Mouse (Mus musculus): Measurements from ENCODE around the gene Cpeb3. TPM values are rescaled to one million over a fixed set of nuclear protein-coding genes. Genes with fewer than 3 reads are reported as not detected.

Cpeb3 gene
- polyA plus RNA-seq, 1 experiment from 2014 or later = 2.0 TPM

DNA sequence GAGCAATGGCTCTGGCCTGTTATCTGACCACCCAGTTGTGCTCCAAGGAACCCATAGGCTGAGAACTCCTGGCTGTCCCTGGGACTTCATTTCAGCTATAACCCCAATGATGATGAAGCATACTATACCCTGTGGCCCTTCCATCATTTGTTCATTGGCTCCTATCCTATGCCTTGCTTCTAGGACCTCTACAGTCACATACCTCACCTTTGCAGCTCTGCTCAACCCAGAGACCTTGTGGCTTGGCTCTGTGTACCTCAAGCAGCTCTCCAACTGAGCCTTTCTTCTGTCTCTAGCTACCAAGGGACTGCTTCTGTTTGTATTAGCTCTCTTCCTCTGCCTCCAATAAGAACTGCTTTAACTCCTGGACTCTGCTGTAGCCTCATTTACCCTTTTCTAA, 83.4 kb downstream of the Cpeb3 start:
- H3K9ac ChIP-seq (ENCODE audit: low read depth, low read length) = no peak overlapping the region
- no peak overlapping the region for H3K27ac ChIP-seq (ENCODE audit: low read depth, low read length)
- no peaks in the 10 kb centered on the region for H3K9me3 ChIP-seq (ENCODE audit: control insufficient read depth, low read length)
- no peaks in the 10 kb centered on the region for H3K4me1 ChIP-seq (replicated peaks; ENCODE audit: control insufficient read depth, insufficient read depth, low read length)
- no peak overlapping the region for H3K4me3 ChIP-seq (ENCODE audit: low read depth, low read length)
- DNase-seq (ENCODE audit: low spot score) = no peak
- no peak for ATAC-seq (replicated peaks; ENCODE audit: low FRiP score)
- no peaks in the 10 kb centered on the region for H3K36me3 ChIP-seq (ENCODE audit: control insufficient read depth, insufficient read depth, low read length)
- no peaks in the 10 kb centered on the region for H3K27me3 ChIP-seq (replicated peaks; ENCODE audit: control insufficient read depth, insufficient read depth, low read length)
- no peak overlapping the region for H3K4me2 ChIP-seq

DNA sequence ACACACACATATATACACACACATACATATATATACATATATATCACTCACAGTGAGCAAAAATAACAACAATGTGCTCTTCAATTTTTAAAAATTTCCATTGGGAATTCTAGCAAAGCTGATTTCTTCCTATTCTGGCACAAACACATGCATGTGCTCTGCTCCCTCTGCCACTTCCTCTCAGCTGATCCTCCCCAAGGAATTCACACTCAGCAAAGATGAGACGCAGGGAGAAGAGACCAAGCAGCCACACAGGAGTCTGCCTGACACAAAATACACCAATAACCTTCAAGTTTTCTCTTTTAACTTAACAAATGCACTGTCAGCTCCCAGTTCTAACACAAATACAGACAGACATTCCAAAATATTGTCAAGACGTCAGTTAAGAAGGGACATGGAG, 89.1 kb downstream of the Cpeb3 start:
- Histone ChIP-seq H3K36me3 (ENCODE audit: control insufficient read depth, insufficient read depth, low read length) (no peaks in the 10 kb centered on the region), H3K9ac (ENCODE audit: low read depth, low read length) (no peak overlapping the region), H3K4me2 (no peak overlapping the region), H3K4me1 (replicated peaks; ENCODE audit: control insufficient read depth, insufficient read depth, low read length) (no peaks in the 10 kb centered on the region), H3K27me3 (replicated peaks; ENCODE audit: control insufficient read depth, insufficient read depth, low read length) (no peaks in the 10 kb centered on the region), H3K9me3 (ENCODE audit: control insufficient read depth, low read length) (no peaks in the 10 kb centered on the region), H3K4me3 (ENCODE audit: low read depth, low read length) (no peak overlapping the region), H3K27ac (ENCODE audit: low read depth, low read length) (no peak overlapping the region)
- DNase-seq (ENCODE audit: low spot score) (no peak), ATAC-seq (replicated peaks; ENCODE audit: low FRiP score) (no peak)
- 70% methylated on average over 2 of the region's 2 CpGs for WGBS

DNA sequence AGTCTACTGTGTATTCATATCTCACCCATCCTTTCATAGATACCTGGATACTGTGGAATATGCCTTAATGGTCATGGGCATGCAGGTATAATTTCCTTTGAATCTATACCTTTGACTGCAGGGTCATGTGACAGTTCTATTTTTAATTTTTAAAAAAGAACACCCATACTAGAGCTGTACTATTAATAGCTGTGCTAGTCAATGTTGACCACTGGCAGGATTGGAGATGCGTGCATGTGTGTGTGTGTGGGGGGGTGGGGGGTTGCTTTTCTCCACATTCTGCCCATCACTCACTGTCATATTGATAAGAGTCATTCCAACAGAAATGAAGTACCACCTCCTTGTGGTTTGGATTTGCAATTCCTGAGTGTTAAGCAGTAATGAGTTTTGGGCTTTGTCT, 92.6 kb downstream of the Cpeb3 start:
- Histone ChIP-seq H3K27me3 (replicated peaks; ENCODE audit: control insufficient read depth, insufficient read depth, low read length) (no peaks in the 10 kb centered on the region), H3K36me3 (ENCODE audit: control insufficient read depth, insufficient read depth, low read length) (no peaks in the 10 kb centered on the region), H3K9me3 (ENCODE audit: control insufficient read depth, low read length) (no peaks in the 10 kb centered on the region), H3K4me1 (replicated peaks; ENCODE audit: control insufficient read depth, insufficient read depth, low read length) (no peaks in the 10 kb centered on the region; the same call in 1 of the 2 replicates), H3K27ac (ENCODE audit: low read depth, low read length) (no peak overlapping the region), H3K4me2 (no peak overlapping the region), H3K9ac (ENCODE audit: low read depth, low read length) (no peak overlapping the region), H3K4me3 (ENCODE audit: low read depth, low read length) (no peak overlapping the region)
- DNase-seq (ENCODE audit: low spot score) (no peak), ATAC-seq (replicated peaks; ENCODE audit: low FRiP score) (no peak)
- WGBS = 83% methylated on average over 1 of the region's 1 CpGs

DNA sequence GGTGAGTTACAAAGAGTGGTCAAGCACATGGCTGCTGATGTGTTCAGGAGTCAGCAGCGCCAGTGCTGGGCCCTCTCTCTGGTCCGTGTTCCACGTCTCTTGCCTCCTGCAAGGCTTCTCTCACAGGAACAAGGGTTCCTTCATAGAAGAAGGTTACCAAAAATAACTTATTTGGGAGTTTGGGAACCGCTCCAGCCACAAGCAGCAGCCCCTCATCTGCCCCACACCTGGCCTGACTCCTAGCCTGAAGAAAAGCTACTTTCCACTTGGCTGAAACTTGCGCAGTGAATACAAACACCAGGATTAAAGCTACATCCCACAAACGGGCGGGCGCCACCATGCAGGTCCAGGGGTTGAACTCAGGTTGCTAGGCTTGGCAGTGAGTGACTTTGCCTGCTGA, 93.0 kb downstream of the Cpeb3 start:
- no peak overlapping the region for H3K4me3 ChIP-seq (ENCODE audit: low read depth, low read length)
- DNase-seq (ENCODE audit: low spot score) = no peak
- H3K4me1 ChIP-seq (replicated peaks; ENCODE audit: control insufficient read depth, insufficient read depth, low read length) = no peaks in the 10 kb centered on the region; the same call in 1 of the 2 replicates
- no peaks in the 10 kb centered on the region for H3K9me3 ChIP-seq (ENCODE audit: control insufficient read depth, low read length)
- ATAC-seq (replicated peaks; ENCODE audit: low FRiP score) = no peak
- no peaks in the 10 kb centered on the region for H3K27me3 ChIP-seq (replicated peaks; ENCODE audit: control insufficient read depth, insufficient read depth, low read length)
- H3K9ac ChIP-seq (ENCODE audit: low read depth, low read length) = no peak overlapping the region
- H3K36me3 ChIP-seq (ENCODE audit: control insufficient read depth, insufficient read depth, low read length) = no peaks in the 10 kb centered on the region
- 85% methylated on average over 8 of the region's 8 CpGs for WGBS
- no peak overlapping the region for H3K27ac ChIP-seq (ENCODE audit: low read depth, low read length)
- no peak overlapping the region for H3K4me2 ChIP-seq

DNA sequence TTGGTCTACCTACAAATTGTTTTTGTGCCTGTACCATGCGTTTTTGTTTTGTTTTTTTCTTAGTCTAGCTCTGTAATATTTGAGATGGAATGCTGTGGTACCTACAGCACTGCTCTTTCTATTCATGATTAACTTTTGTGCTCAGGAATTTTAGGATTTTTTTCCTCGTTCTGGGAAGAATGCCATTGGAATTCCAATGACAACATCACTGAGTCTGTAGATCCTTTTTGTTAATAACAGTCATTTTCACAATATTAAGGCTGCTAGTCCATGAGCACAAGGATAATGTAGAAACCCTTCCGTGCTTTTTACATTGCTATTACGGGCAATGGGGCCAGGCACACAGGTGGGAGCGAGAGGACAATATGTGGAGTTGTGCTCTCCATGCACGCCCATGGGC, 96.6 kb downstream of the Cpeb3 start:
- Histone ChIP-seq H3K27ac (ENCODE audit: low read depth, low read length) (no peak overlapping the region), H3K4me2 (no peak overlapping the region), H3K4me1 (replicated peaks; ENCODE audit: control insufficient read depth, insufficient read depth, low read length) (no peaks in the 10 kb centered on the region; the same call in 1 of the 2 replicates), H3K27me3 (replicated peaks; ENCODE audit: control insufficient read depth, insufficient read depth, low read length) (no peaks in the 10 kb centered on the region), H3K36me3 (ENCODE audit: control insufficient read depth, insufficient read depth, low read length) (no peaks in the 10 kb centered on the region), H3K4me3 (ENCODE audit: low read depth, low read length) (no peak overlapping the region), H3K9me3 (ENCODE audit: control insufficient read depth, low read length) (no peaks in the 10 kb centered on the region), H3K9ac (ENCODE audit: low read depth, low read length) (no peak overlapping the region)
- 88% methylated on average over 6 of the region's 6 CpGs for WGBS
- DNase-seq (ENCODE audit: low spot score) (no peak), ATAC-seq (replicated peaks; ENCODE audit: low FRiP score) (no peak)

DNA sequence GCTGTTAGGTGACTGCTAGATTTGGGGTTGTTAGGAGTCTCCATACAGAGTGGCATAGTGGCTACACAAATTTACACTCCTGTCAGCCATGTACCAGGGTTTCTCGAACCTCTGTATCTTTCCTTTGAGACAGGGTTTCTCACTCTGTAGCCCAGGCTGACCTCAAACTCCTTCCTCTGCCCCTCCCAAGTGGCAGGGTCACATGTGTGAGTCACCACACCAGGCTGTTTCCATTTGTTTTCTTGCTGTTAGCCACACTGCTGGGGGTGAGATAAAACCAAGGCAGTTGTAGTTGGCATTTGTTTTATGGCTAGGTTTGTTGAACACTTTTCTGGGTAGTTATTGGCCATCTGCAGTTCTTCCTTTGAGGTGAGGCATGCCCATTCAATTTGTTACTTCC, 97.9 kb downstream of the Cpeb3 start:
- H3K4me2 ChIP-seq = no peak overlapping the region
- H3K36me3 ChIP-seq (ENCODE audit: control insufficient read depth, insufficient read depth, low read length) = no peaks in the 10 kb centered on the region
- H3K27me3 ChIP-seq (replicated peaks; ENCODE audit: control insufficient read depth, insufficient read depth, low read length) = no peaks in the 10 kb centered on the region
- H3K9ac ChIP-seq (ENCODE audit: low read depth, low read length) = no peak overlapping the region
- H3K9me3 ChIP-seq (ENCODE audit: control insufficient read depth, low read length) = no peaks in the 10 kb centered on the region
- WGBS = 47% methylated on average over 1 of the region's 1 CpGs
- no peak for ATAC-seq (replicated peaks; ENCODE audit: low FRiP score)
- no peak overlapping the region for H3K27ac ChIP-seq (ENCODE audit: low read depth, low read length)
- no peak overlapping the region for H3K4me3 ChIP-seq (ENCODE audit: low read depth, low read length)
- DNase-seq (ENCODE audit: low spot score) = no peak
- H3K4me1 ChIP-seq (replicated peaks; ENCODE audit: control insufficient read depth, insufficient read depth, low read length) = no peaks in the 10 kb centered on the region; the same call in 1 of the 2 replicates

DNA sequence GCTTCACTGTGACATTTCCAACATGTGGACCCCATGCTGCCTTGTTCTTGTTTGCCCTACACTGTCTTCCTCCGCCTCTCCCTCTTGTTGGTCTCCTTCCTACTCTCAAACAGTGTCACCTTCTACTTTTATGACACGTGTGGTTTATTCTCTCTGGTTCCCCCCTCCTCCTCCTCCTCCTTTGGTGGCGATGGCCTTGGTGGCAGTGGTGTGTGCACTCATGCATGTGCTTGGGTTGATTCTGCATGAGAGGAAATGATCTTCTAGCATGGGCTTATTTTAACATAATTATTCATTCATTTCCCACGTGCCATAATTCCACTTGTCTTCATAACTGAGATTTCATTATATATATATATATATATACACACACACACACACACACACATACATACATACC, 98.5 kb downstream of the Cpeb3 start:
- no peak for DNase-seq (ENCODE audit: low spot score)
- Histone ChIP-seq H3K36me3 (ENCODE audit: control insufficient read depth, insufficient read depth, low read length) (no peaks in the 10 kb centered on the region), H3K27ac (ENCODE audit: low read depth, low read length) (no peak overlapping the region), H3K27me3 (replicated peaks; ENCODE audit: control insufficient read depth, insufficient read depth, low read length) (no peaks in the 10 kb centered on the region), H3K4me2 (no peak overlapping the region), H3K9me3 (ENCODE audit: control insufficient read depth, low read length) (no peaks in the 10 kb centered on the region), H3K4me3 (ENCODE audit: low read depth, low read length) (no peak overlapping the region), H3K9ac (ENCODE audit: low read depth, low read length) (no peak overlapping the region), H3K4me1 (replicated peaks; ENCODE audit: control insufficient read depth, insufficient read depth, low read length) (no peaks in the 10 kb centered on the region; the same call in 1 of the 2 replicates)
- ATAC-seq (replicated peaks; ENCODE audit: low FRiP score) = no peak
- WGBS = 88% methylated on average over 4 of the region's 4 CpGs

DNA sequence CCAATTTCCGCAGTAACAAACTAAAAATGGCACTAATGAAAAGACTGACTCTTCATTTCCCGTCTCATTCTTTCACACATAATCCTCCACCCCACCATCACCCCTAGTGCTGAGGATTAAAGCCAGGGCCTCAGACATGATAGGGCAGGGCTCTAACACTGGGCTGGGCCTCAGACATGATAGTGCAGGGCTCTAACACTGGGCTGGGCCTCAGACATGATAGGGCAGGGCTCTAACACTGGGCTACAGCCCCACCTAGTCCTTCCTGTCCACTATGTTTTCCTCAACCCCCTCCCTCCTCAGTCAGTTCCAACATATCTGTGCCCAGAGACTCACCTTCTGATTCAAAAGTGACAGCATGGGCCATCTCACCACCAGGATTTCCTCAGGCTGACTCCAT, 107.7 kb downstream of the Cpeb3 start:
- Histone ChIP-seq H3K27ac (ENCODE audit: low read depth, low read length) (no peak overlapping the region), H3K4me1 (replicated peaks; ENCODE audit: control insufficient read depth, insufficient read depth, low read length) (peaks cover 4% of the 10 kb centered on the region), H3K9ac (ENCODE audit: low read depth, low read length) (no peak overlapping the region), H3K9me3 (ENCODE audit: control insufficient read depth, low read length) (no peaks in the 10 kb centered on the region), H3K4me3 (ENCODE audit: low read depth, low read length) (no peak overlapping the region), H3K27me3 (replicated peaks; ENCODE audit: control insufficient read depth, insufficient read depth, low read length) (no peaks in the 10 kb centered on the region), H3K36me3 (ENCODE audit: control insufficient read depth, insufficient read depth, low read length) (no peaks in the 10 kb centered on the region), H3K4me2 (no peak overlapping the region)
- WGBS = 70% methylated on average over 2 of the region's 2 CpGs
- peak; percentile 98 for ATAC-seq (replicated peaks; ENCODE audit: low FRiP score)
- DNase-seq (ENCODE audit: low spot score) = no peak

DNA sequence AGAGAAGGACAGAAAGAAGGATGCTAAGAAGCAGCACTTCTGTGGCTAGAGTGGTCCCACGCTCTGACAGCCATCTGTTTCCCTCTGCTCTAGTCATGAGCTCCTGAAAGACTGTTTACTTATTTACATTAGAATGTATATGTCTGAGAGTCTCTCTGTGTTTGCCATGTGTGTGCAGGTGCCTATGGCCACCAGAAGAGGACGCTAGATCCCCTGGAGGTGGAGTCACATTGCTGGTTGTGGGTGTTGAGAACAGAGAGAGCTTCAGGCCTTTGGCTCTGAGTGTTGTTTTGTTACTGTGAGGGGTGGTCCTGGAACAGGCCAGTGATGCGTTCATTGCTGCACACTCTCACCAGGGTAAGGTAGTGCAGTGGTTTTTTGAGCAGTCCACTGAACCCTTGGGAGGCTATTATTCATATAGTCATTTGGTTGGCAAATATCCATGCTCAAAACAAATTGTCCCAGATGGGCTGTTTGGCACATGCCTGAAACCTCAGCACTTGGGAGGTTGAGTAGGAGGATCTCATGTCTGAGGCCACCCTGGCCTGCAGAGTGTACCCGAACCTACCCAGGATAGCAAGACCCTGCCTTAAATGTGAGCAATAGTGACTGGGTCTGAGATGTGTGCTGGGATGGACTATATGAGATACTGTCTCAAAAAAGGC, 112.6 kb downstream of the Cpeb3 start:
- 75% methylated on average over 4 of the region's 4 CpGs for WGBS
- DNase-seq (ENCODE audit: low spot score) (no peak), ATAC-seq (replicated peaks; ENCODE audit: low FRiP score) (no peak)
- Histone ChIP-seq H3K4me2 (no peak overlapping the region), H3K9me3 (ENCODE audit: control insufficient read depth, low read length) (no peaks in the 10 kb centered on the region), H3K9ac (ENCODE audit: low read depth, low read length) (no peak overlapping the region), H3K27ac (ENCODE audit: low read depth, low read length) (no peak overlapping the region), H3K36me3 (ENCODE audit: control insufficient read depth, insufficient read depth, low read length) (no peaks in the 10 kb centered on the region), H3K27me3 (replicated peaks; ENCODE audit: control insufficient read depth, insufficient read depth, low read length) (no peaks in the 10 kb centered on the region; the same call in 1 of the 2 replicates), H3K4me3 (ENCODE audit: low read depth, low read length) (no peak overlapping the region), H3K4me1 (replicated peaks; ENCODE audit: control insufficient read depth, insufficient read depth, low read length) (peaks cover under 1% of the 10 kb centered on the region)
